Mouse (Mus musculus) adrenal gland, postnatal 36 days (tissue): Measurements from ENCODE around the gene Dnajc25. TPM values are rescaled to one million over a fixed set of nuclear protein-coding genes. Genes with fewer than 3 reads are reported as not detected.

Experiments used
- total RNA-seq, 2 experiments: library from RNA; stranded (reverse); gene quantifications; 2 replicates each; pipeline ENCODE4 v1.2.3; 2021

Dnajc25 gene
- total RNA-seq, 2 experiments from 2014 or later, result 14.0 to 18.3 TPM

Other genes with a start within 250 kb of the Dnajc25 start
- under 1 TPM; 0.26 to 0.56 TPM for gene Olfr267, start 207.3 kb upstream of the Dnajc25 start, total RNA-seq
- 100 to 1,000 TPM; 153 to 179 TPM for gene Ecpas, start 82.3 kb upstream of the Dnajc25 start, total RNA-seq
- gene Zkscan16, start 51.4 kb upstream of the Dnajc25 start, total RNA-seq, result 1 to 10 TPM; 1.7 to 2.8 TPM
- gene Ptgr1, start 7.9 kb upstream of the Dnajc25 start, total RNA-seq, result 10 to 100 TPM; 19.2 to 30.0 TPM
- gene Gm20503, start 8.1 kb downstream of the Dnajc25 start, total RNA-seq, result 1 to 10 TPM; 3.0 to 6.2 TPM
- 10 to 100 TPM; 32.9 to 33.2 TPM for gene Gng10, start 40.0 kb downstream of the Dnajc25 start, total RNA-seq
- gene AI481877, start 143.9 kb downstream of the Dnajc25 start, total RNA-seq, result not detected
- gene Ugcg, start 194.2 kb downstream of the Dnajc25 start, total RNA-seq, result 10 to 100 TPM; 40.2 to 46.3 TPM